Mouse (Mus musculus) embryonic facial prominence, embryonic 12.5 days (tissue): Measurements from ENCODE around the gene Rnps1. TPM values are rescaled to one million over a fixed set of nuclear protein-coding genes. Genes with fewer than 3 reads are reported as not detected.

Experiments used
- ATAC-seq: fragments of 200-750 bp; cut with Nextera tagmentation; 2 replicates; pipeline ENCODE4 v1.8.0; 2017; ENCODE audit not compliant: insufficient number of reproducible peaks, insufficient read depth, low FRiP score, low TSS enrichment
- H3K27ac ChIP-seq: fragments of 300-500 bp; sonication (generic); 2 replicates; pipeline ENCODE4 v1.5.1; 2016; ENCODE audit warnings: mild to moderate bottlenecking
- H3K27me3 ChIP-seq: fragments of 300-500 bp; sonication (generic); 2 replicates; pipeline ENCODE4 v1.6.1; 2016; ENCODE audit warnings: mild to moderate bottlenecking, moderate library complexity
- H3K36me3 ChIP-seq: fragments of 300-500 bp; sonication (generic); 2 replicates; pipeline ENCODE4 v1.6.1; 2016; ENCODE audit warnings: mild to moderate bottlenecking
- H3K4me1 ChIP-seq: fragments of 300-500 bp; sonication (generic); 2 replicates; pipeline ENCODE4 v1.6.1; 2016
- H3K4me2 ChIP-seq: fragments of 300-500 bp; sonication (generic); replicated peaks from 2 replicates; pipeline ENCODE4 v1.6.1; 2016; ENCODE audit warnings: mild to moderate bottlenecking, moderate library complexity
- H3K4me3 ChIP-seq: fragments of 300-500 bp; sonication (generic); 2 replicates; pipeline ENCODE4 v1.5.1; 2016; ENCODE audit warnings: mild to moderate bottlenecking
- H3K9ac ChIP-seq: fragments of 300-500 bp; sonication (generic); 2 replicates; pipeline ENCODE4 v1.6.1; 2016; ENCODE audit warnings: mild to moderate bottlenecking, moderate library complexity
- H3K9me3 ChIP-seq: fragments of 300-500 bp; sonication (generic); 2 replicates; pipeline ENCODE4 v1.6.1; 2016; ENCODE audit warnings: mild to moderate bottlenecking, moderate library complexity
- WGBS: fragments of 180-500 bp; shearing (Covaris S2); methylation state at CpG from one replicate; pipeline ENCODE4 v1.1.7; 2016; 5-methylcytosine and 5-hydroxymethylcytosine counted together
- polyA plus RNA-seq: library from polyadenylated mRNA; unstranded; fragments of >200 nt; fragmentation: Nextera tagmentation; extraction: Ambion mirVana; gene quantifications from 2 replicates; pipeline ENCODE4 v1.2.1, GENCODE M21; 2016

Rnps1 gene
- polyA plus RNA-seq = 336 and 351 TPM in 2 replicates

DNA sequence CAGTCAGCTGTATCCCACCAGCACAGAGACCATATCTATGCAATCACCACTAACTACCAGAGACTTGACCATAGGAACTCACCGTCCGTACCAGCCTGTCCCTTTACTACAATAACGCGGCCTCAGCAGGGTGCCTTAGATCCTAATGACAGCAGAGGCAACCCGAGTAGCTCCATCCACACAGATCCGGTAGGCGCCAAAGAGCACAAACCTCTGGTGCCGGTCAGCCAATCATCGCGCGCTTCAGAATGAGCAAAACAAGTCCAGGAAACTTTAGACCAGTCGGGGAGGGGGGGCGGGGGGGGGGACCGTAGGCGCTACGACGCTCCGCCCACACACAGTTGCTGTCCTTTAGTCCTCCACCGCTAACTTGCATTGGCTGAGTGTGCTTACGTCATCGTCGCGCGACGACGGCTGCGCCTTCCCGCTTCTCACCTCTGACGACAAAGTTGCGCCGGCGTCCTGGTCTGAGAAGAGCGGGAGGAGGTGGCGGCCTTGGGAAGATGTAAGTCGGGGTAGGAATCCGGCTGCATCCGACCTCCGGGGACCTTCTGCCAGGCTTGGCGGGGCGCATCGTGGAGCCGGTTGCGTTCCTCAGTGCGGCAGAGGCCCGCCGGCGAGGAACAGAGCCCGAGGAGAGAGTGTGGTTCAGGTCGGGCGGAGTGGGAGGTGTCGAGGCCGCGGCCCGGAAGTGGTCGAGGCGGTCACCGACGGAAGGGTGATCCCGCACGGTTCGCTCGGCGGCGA is at the start of gene Rnps1:
TSS of gene Rnps1 (plus strand) at position 336 of the 747 bp plus-strand sequence.
- peaks cover 35% of the 10 kb centered on the region for H3K36me3 ChIP-seq
- no peaks in the 10 kb centered on the region for H3K9me3 ChIP-seq
- WGBS = under 1% methylated on average over 63 of the region's 64 CpGs
- peaks cover 29% of the 10 kb centered on the region for H3K4me1 ChIP-seq
- peak within 1 kb of the TSS; percentile 85 for H3K9ac ChIP-seq
- ATAC-seq = peak; percentile 94
- peak within 1 kb of the TSS; percentile 87 for H3K27ac ChIP-seq
- H3K4me2 ChIP-seq = peak within 1 kb of the TSS; percentile 92
- peak within 1 kb of the TSS; percentile 83 for H3K4me3 ChIP-seq
- no peaks in the 10 kb centered on the region for H3K27me3 ChIP-seq

DNA sequence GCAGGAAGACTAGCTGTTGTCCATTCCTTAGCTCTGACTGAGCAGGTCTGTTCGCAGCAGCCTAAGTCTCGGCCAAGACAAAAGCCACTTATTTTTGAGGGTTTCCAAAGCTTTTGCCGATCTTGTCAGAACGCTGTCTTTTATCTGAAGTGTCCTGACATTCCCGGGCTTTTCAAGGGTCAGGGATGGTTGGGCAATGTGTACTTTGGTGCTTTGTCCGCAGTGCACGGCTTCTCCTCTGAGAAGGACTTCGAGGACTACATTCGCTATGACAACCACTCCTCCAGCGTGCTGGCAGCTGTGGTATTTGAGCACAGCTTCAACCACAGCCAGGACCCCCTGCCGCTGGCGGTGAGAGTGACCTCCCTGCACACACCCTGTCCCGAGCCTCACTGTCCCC is 48.5 kb upstream of the Rnps1 start:
- Histone ChIP-seq H3K27me3 (no peaks in the 10 kb centered on the region), H3K4me3 (no peak overlapping the region), H3K9me3 (no peaks in the 10 kb centered on the region), H3K9ac (no peak overlapping the region), H3K36me3 (peaks cover 3% of the 10 kb centered on the region; the same call in 1 of the 2 replicates), H3K27ac (no peak overlapping the region), H3K4me1 (no peaks in the 10 kb centered on the region), H3K4me2 (no peak overlapping the region)
- WGBS = 64% methylated on average over 13 of the region's 13 CpGs
- no peak for ATAC-seq

DNA sequence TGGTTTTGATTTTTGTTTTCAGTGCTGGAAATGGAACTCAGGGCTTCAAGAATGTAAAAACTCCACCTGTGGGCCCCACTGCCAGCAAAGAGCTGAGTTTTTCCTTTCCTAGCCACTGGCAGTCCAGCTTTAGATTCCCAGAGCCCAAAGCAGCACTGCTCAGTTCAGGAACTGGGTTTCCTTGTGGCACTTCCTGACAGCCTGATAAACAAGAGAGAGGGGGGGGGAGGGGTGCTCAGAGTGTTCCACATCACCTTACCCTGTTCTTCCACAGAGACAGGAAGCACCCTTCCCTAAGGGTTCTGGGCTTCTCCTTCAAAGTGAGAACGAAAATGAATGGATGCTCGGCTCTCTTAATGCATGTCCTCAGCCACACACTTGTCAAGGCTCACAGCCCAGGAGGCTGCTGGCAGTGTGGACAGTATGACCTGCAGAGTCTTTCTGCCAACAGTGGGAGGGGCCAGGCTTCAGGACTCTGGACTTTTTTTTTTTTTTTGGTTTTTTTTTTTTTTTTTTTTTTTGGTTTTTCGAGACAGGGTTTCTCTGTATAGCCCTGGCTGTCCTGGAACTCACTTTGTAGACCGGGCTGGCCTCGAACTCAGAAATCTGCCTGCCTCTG is 39.2 kb upstream of the Rnps1 start:
- no peaks in the 10 kb centered on the region for H3K9me3 ChIP-seq
- ATAC-seq = no peak
- H3K27ac ChIP-seq = no peak overlapping the region
- no peak overlapping the region for H3K4me2 ChIP-seq
- H3K36me3 ChIP-seq = no peaks in the 10 kb centered on the region
- WGBS = 65% methylated on average over 5 of the region's 5 CpGs
- H3K9ac ChIP-seq = no peak overlapping the region
- H3K27me3 ChIP-seq = no peaks in the 10 kb centered on the region
- no peaks in the 10 kb centered on the region for H3K4me1 ChIP-seq
- H3K4me3 ChIP-seq = no peak overlapping the region

DNA sequence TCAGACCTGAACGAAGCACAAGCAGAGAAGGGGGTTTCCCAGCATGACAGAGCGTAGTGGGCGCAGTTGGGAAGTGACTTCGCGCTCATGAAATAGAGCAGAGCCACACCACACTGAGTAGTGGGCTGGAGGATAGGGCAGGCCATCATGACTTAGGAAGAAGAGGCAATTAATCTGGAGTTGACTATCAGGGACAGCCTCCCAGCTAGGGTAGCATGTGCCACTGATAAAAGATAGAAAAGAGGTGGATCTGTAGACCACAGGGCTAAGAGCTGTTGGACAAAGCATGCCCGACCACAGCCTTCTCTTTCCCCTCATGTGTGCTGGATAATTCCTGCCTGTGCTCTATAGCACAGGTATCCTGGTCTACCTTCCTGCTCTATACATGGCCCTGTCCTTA is 38.5 kb upstream of the Rnps1 start:
- no peak for ATAC-seq
- no peaks in the 10 kb centered on the region for H3K4me1 ChIP-seq
- 88% methylated on average over 6 of the region's 6 CpGs for WGBS

DNA sequence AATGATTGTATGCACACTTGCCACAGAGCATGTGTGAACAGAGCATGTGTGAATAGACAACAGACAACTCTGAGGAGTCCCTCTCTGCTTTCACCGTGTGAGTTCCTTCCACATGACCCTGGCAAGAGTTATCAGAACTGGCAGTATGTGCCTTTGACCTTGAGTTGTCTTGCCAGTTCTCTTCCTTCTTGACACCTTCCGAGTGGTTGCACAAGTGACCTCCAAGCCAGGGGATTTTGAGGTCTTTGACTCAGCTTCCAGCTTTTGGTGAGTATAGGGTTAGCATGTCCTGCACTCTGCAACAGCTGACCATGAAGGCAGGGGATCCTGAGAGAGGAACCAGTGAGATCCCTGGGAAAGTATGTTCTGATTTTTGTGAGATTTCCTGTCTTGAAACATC is 35.9 kb upstream of the Rnps1 start:
- Histone ChIP-seq H3K27ac (no peak overlapping the region), H3K4me2 (no peak overlapping the region), H3K4me3 (no peak overlapping the region), H3K27me3 (no peaks in the 10 kb centered on the region), H3K36me3 (peaks cover 5% of the 10 kb centered on the region; the same call in 1 of the 2 replicates), H3K9me3 (no peaks in the 10 kb centered on the region), H3K9ac (no peak overlapping the region), H3K4me1 (no peaks in the 10 kb centered on the region)
- no peak for ATAC-seq
- WGBS = 87% methylated on average over 2 of the region's 2 CpGs

More for the DNA sequence above, 38.5 kb upstream of the Rnps1 start:
- Histone ChIP-seq H3K9me3 (no peaks in the 10 kb centered on the region), H3K4me3 (no peak overlapping the region), H3K27me3 (no peaks in the 10 kb centered on the region), H3K36me3 (no peaks in the 10 kb centered on the region), H3K27ac (no peak overlapping the region), H3K4me2 (no peak overlapping the region), H3K9ac (no peak overlapping the region)

DNA sequence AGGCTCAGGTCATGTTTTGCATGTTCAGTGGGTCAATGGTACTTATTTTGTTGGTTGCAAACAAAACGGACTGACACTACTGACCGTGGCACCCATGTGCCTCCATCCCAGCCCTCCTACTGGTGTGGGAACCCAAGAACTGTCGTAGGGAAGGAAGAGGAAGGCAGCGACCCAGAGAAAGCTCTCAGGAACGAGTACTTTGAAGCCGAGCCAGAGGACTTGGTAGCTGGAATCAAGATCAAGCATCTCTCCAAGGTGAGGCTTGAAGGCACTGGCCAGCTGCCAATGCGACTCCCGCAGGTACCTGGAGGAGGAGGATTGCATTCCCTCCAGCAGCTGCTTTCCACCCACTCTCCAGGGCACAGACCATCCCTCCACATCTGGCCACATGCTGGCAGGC is 30.6 kb upstream of the Rnps1 start:
- H3K4me3 ChIP-seq = no peak overlapping the region
- H3K4me2 ChIP-seq = no peak overlapping the region
- no peaks in the 10 kb centered on the region for H3K9me3 ChIP-seq
- no peaks in the 10 kb centered on the region for H3K27me3 ChIP-seq
- H3K27ac ChIP-seq = no peak overlapping the region
- ATAC-seq = no peak
- H3K4me1 ChIP-seq = no peaks in the 10 kb centered on the region
- H3K36me3 ChIP-seq = peaks cover 5% of the 10 kb centered on the region; the same call in 1 of the 2 replicates
- 77% methylated on average over 8 of the region's 8 CpGs for WGBS
- no peak overlapping the region for H3K9ac ChIP-seq

DNA sequence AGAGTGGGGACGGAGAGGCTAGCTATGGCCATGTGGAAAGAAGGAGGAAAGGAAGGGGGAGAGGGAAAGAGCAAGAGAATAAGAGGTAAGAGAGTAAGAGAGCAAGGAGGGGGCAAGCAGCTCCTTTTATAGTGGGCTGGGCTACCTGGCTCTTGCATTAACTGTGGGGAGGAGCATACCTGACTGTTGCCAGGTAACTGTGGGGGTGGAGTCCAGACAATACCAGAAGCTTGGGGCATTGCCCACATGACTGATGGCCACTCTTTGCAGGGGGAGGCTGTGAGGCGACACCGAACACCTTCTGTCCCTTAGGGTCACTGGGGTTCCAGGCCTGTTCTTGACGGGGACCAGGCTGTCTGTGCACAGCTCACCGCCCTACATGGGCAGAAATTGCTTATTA is 25.7 kb upstream of the Rnps1 start:
- WGBS = 79% methylated on average over 5 of the region's 5 CpGs
- Histone ChIP-seq H3K9me3 (no peaks in the 10 kb centered on the region), H3K9ac (no peak overlapping the region), H3K36me3 (no peaks in the 10 kb centered on the region), H3K4me3 (no peak overlapping the region), H3K4me1 (no peaks in the 10 kb centered on the region), H3K27me3 (no peaks in the 10 kb centered on the region), H3K4me2 (no peak overlapping the region), H3K27ac (no peak overlapping the region)
- ATAC-seq = no peak

DNA sequence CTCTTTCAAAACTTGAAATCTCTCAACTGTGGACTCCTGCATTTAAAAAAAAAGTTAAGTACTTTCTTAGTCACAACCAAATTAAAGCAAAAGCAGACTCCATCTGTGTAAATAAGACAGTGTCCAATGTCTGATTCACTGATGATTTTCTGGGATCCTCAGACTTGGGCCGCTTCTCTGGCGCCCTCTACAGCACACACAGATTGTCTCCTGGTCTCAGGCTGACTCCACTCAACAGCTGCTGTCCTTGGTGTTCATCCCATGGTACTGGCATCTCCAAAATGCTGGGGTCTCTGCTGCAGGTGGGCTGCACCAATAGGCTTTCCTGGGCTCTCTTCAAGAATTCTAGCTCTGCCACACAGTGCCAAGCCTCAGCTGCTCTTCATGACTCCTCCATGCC is 24.5 kb upstream of the Rnps1 start:
- Histone ChIP-seq H3K9me3 (no peaks in the 10 kb centered on the region), H3K27ac (no peak overlapping the region), H3K4me3 (no peak overlapping the region), H3K4me2 (no peak overlapping the region), H3K36me3 (no peaks in the 10 kb centered on the region), H3K4me1 (no peaks in the 10 kb centered on the region), H3K9ac (no peak overlapping the region), H3K27me3 (no peaks in the 10 kb centered on the region)
- WGBS = 3% methylated on average over 2 of the region's 2 CpGs
- no peak for ATAC-seq

DNA sequence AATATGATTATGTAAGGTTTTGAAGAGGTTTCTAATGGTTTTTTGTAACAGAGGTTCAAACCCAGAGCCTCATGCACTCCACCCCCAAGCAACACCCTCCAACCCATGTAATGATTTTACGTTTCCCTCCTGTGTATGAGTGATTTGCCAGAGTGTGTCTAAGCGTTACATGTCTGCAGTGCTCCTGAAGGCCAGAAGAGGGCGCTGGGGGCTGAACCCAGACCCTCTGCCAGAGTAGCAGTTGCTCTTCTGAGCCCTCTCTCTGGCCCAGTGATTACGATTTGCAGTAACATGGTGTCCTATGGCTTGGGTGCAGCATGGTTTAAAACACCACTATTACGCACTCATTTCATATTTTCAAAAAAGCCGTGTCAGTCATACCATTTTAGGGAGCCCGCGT is 23.2 kb upstream of the Rnps1 start:
- H3K27me3 ChIP-seq = no peaks in the 10 kb centered on the region
- H3K36me3 ChIP-seq = no peaks in the 10 kb centered on the region
- H3K9me3 ChIP-seq = no peaks in the 10 kb centered on the region
- no peaks in the 10 kb centered on the region for H3K4me1 ChIP-seq
- no peak for ATAC-seq
- no peak overlapping the region for H3K4me3 ChIP-seq
- H3K27ac ChIP-seq = no peak overlapping the region
- H3K9ac ChIP-seq = no peak overlapping the region
- H3K4me2 ChIP-seq = no peak overlapping the region
- WGBS = 64% methylated on average over 8 of the region's 8 CpGs

DNA sequence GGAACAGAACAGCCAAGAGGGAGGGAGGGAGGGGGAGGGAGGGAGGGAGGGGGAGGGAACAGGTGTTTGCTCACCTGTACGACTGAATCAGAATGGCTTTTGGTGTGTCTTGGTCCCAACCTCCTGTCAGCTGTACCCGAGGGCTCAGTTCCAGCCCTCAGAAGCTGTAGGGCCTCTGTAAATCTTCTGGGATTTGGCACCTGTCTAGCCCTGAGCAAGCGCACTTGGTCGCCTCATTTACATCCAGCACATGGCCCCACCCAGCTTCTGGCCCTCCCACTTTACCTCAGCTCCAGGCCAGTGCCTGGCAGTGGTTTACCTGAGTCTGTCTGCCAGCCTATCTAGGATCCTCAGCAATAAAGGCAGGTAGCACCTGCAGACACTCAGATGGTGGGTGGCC is 20.8 kb upstream of the Rnps1 start:
- WGBS = 27% methylated on average over 4 of the region's 4 CpGs
- Histone ChIP-seq H3K9me3 (no peaks in the 10 kb centered on the region), H3K9ac (no peak overlapping the region)

DNA sequence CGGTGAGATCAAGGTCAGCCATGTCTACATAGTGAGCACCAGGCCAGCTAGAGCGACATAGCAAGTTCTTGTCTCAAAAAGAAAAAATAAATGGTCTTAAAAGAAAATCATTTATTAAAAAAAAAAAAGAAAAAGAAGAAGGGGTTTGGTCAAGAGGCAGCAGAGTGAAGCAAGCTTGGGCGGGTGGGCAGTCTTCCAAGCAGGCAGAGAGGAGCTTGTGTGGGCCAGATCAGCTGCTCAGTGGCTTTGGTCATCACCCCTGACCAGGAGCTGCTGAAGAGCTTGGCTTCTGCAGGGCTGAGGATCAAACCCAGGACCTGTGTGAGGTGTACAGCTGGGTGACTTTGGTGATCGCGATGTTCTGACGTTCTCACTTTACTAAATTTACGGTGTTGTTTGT is 19.9 kb upstream of the Rnps1 start:
- Histone ChIP-seq H3K4me1 (no peaks in the 10 kb centered on the region), H3K9ac (no peak overlapping the region), H3K36me3 (no peaks in the 10 kb centered on the region), H3K4me2 (no peak overlapping the region), H3K27ac (no peak overlapping the region), H3K9me3 (no peaks in the 10 kb centered on the region), H3K4me3 (no peak overlapping the region), H3K27me3 (no peaks in the 10 kb centered on the region)
- 85% methylated on average over 7 of the region's 7 CpGs for WGBS
- no peak for ATAC-seq

More for the DNA sequence above, 20.8 kb upstream of the Rnps1 start:
- Histone ChIP-seq H3K36me3 (no peaks in the 10 kb centered on the region), H3K4me1 (no peaks in the 10 kb centered on the region), H3K4me3 (no peak overlapping the region), H3K4me2 (no peak overlapping the region), H3K27me3 (no peaks in the 10 kb centered on the region), H3K27ac (no peak overlapping the region)
- ATAC-seq = no peak

DNA sequence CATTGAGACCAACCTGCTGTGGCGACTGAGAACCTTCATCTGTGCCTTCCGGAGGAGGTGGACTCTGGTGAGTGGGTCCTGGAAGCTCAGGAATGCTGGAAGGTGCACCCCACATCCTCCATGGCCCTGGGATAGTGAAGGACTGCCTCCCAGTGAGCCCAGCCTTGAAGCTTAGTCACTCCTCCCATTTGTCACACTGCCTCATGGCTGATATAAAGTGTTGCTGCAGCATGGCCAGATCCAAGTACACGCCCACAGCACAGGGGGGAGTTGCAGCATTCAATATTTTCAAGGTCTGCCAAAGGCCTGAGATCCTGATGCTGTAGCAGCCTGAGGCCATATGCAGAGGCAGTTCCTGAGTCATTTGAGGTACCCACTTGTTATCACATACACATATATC is 12.0 kb upstream of the Rnps1 start:
- Histone ChIP-seq H3K9me3 (no peaks in the 10 kb centered on the region), H3K36me3 (peaks cover 7% of the 10 kb centered on the region; the same call in 1 of the 2 replicates), H3K9ac (no peak overlapping the region), H3K27ac (no peak overlapping the region), H3K4me1 (no peaks in the 10 kb centered on the region), H3K27me3 (no peaks in the 10 kb centered on the region), H3K4me2 (no peak overlapping the region), H3K4me3 (no peak overlapping the region)
- ATAC-seq = no peak
- WGBS = 80% methylated on average over 3 of the region's 3 CpGs
